17 mouse cellular contexts compared by ENCODE assay signal in the genomic region with DNA sequence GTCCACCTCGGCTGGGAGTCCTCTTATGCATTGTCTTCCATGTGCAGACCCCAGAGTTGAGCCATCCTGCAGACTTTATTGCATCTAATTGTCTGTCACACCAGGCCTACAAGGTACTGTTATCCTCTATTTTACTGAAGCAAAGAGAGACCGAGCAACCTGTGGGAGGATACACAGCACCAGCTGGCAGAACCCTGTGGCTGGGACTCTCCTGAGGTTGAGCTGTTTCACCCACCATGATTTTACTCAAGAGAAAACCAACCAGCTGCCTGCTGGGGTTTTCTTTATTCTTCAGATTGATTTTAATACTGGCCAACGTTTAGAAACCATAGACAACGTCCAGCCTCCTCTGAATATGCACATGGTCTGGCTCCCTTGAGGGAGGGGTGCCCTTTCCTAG.
DNase-seq lines count a peak whose midpoint lies in the region; ATAC-seq and TF ChIP-seq lines count a peak whose summit lies in the region.
"Had no signal": no experiment of that assay in that cellular context is flagged by ENCODE, and none has a peak within 500 bp of the region (broad histone marks: within the 10 kb centered on the region; RNA-seq: fewer than 3 reads in every experiment).

No protein-coding gene starts in this region.

- 58% methylated on average over 4 of the region's 4 CpGs for WGBS in forebrain, embryonic 13.5 days
- WGBS in forebrain, embryonic 11.5 days, result 68% methylated on average over 4 of the region's 4 CpGs
- 73% methylated on average over 4 of the region's 4 CpGs for whole genome bisulfite sequencing in midbrain, embryonic 10.5 days
- WGBS in midbrain, embryonic 16.5 days, result 57% methylated on average over 4 of the region's 4 CpGs
- WGBS in bone marrow, adult 2 months, result 44% methylated on average over 4 of the region's 4 CpGs
- 59% methylated on average over 4 of the region's 4 CpGs for WGBS in midbrain, embryonic 14.5 days

- no peak overlapping the region for H3K4me3 ChIP-seq in forebrain, embryonic 13.5 days
- no peak overlapping the region for H3K4me3 ChIP-seq in forebrain, embryonic 11.5 days (ENCODE audit: low read depth, low read length)
- H3K4me3 ChIP-seq in midbrain, embryonic 10.5 days, result no peak overlapping the region
- no peak overlapping the region for H3K4me3 ChIP-seq in midbrain, embryonic 16.5 days (ENCODE audit: low read depth, low read length)
- H3K4me3 ChIP-seq in bone marrow, adult 2 months (replicated peaks; ENCODE audit: control insufficient read depth, low read depth, low read length), result no peak overlapping the region
- H3K4me3 ChIP-seq in midbrain, embryonic 14.5 days (replicated peaks; ENCODE audit: low read depth, low read length), result no peak overlapping the region
- H3K4me3 ChIP-seq: embryonic facial prominence, embryonic 13.5 days; forebrain, embryonic 12.5 days; heart, embryonic 13.5 days; kidney, embryonic 15.5 days; limb, embryonic 15.5 days had no signal

- no peaks in the 10 kb centered on the region for H3K36me3 ChIP-seq in forebrain, embryonic 13.5 days (ENCODE audit: poor library complexity, severe bottlenecking)
- H3K36me3 ChIP-seq in forebrain, embryonic 11.5 days (ENCODE audit: control insufficient read depth, insufficient read depth, low read length), result no peaks in the 10 kb centered on the region
- no peaks in the 10 kb centered on the region for H3K36me3 ChIP-seq in midbrain, embryonic 10.5 days
- no peaks in the 10 kb centered on the region for H3K36me3 ChIP-seq in midbrain, embryonic 16.5 days (ENCODE audit: control insufficient read depth, insufficient read depth, low read length)
- no peaks in the 10 kb centered on the region for H3K36me3 ChIP-seq in midbrain, embryonic 14.5 days (ENCODE audit: control insufficient read depth, insufficient read depth, low read length)
- H3K36me3 ChIP-seq: embryonic facial prominence, embryonic 13.5 days; forebrain, embryonic 12.5 days; G1E; heart, embryonic 13.5 days; kidney, embryonic 15.5 days; limb, embryonic 15.5 days had no signal

- no peak for ATAC-seq in forebrain, embryonic 13.5 days
- no peak for ATAC-seq in forebrain, embryonic 11.5 days (replicated peaks; ENCODE audit: low FRiP score)
- no peak for ATAC-seq in midbrain, embryonic 16.5 days
- ATAC-seq in midbrain, embryonic 14.5 days (ENCODE audit: low FRiP score, low TSS enrichment), result no peak

- no peak for DNase-seq in forebrain, embryonic 11.5 days (ENCODE audit: low spot score)
- no peak for DNase-seq in midbrain, embryonic 10.5 days (ENCODE audit: low spot score)
- DNase-seq in midbrain, embryonic 14.5 days, result no peak
- DNase-seq in lung, postnatal 25 days (ENCODE audit: low spot score), result no peak
- no peak for DNase-seq in adrenal gland, adult (ENCODE audit: inconsistent age in 2 of 2, low spot score in 1 of 2)
- DNase-seq: adrenal gland, postnatal 25 days; gastrocnemius, postnatal 36 days had no signal

- H3K27ac ChIP-seq in forebrain, embryonic 13.5 days, result peak overlapping the region; percentile 27; the same call in 1 of the 2 replicates
- H3K27ac ChIP-seq in forebrain, embryonic 11.5 days (ENCODE audit: low read depth, low read length), result no peak overlapping the region
- peak overlapping the region; percentile 71; the same call in 1 of the 2 replicates for H3K27ac ChIP-seq in midbrain, embryonic 10.5 days (replicated peaks)
- H3K27ac ChIP-seq in midbrain, embryonic 16.5 days (ENCODE audit: low read length), result no peak overlapping the region
- peak overlapping the region; percentile 57 for H3K27ac ChIP-seq in bone marrow, adult 2 months (ENCODE audit: control insufficient read depth, insufficient read depth, low read depth, low read length, poor library complexity)
- peak overlapping the region; percentile 43; the same call in 1 of the 2 replicates for H3K27ac ChIP-seq in midbrain, embryonic 14.5 days (replicated peaks; ENCODE audit: low read depth, low read length)
- H3K27ac ChIP-seq: embryonic facial prominence, embryonic 13.5 days; heart, embryonic 13.5 days; kidney, embryonic 15.5 days; limb, embryonic 15.5 days had no signal

- H3K9ac ChIP-seq in forebrain, embryonic 13.5 days, result no peak overlapping the region
- no peak overlapping the region for H3K9ac ChIP-seq in forebrain, embryonic 11.5 days (ENCODE audit: low read length)
- no peak overlapping the region for H3K9ac ChIP-seq in midbrain, embryonic 16.5 days (ENCODE audit: low read depth, low read length)
- H3K9ac ChIP-seq in midbrain, embryonic 14.5 days (replicated peaks; ENCODE audit: low read length), result no peak overlapping the region
- H3K9ac ChIP-seq: embryonic facial prominence, embryonic 13.5 days; forebrain, embryonic 12.5 days; kidney, embryonic 15.5 days; limb, embryonic 15.5 days; lung, embryonic 14.5 days had no signal

- H3K27me3 ChIP-seq in forebrain, embryonic 13.5 days, result no peaks in the 10 kb centered on the region
- no peaks in the 10 kb centered on the region for H3K27me3 ChIP-seq in forebrain, embryonic 11.5 days (ENCODE audit: control insufficient read depth, insufficient read depth, low read length)
- H3K27me3 ChIP-seq in midbrain, embryonic 10.5 days (ENCODE audit: low read depth, poor library complexity, severe bottlenecking), result no peaks in the 10 kb centered on the region
- H3K27me3 ChIP-seq in midbrain, embryonic 16.5 days (ENCODE audit: control insufficient read depth, insufficient read depth, low read depth, low read length), result no peaks in the 10 kb centered on the region
- no peaks in the 10 kb centered on the region for H3K27me3 ChIP-seq in midbrain, embryonic 14.5 days (ENCODE audit: control insufficient read depth, insufficient read depth, low read length)
- H3K27me3 ChIP-seq: embryonic facial prominence, embryonic 13.5 days; forebrain, embryonic 12.5 days; heart, embryonic 13.5 days; kidney, embryonic 15.5 days; limb, embryonic 15.5 days had no signal

- H3K4me1 ChIP-seq in forebrain, embryonic 13.5 days, result peaks cover 28% of the 10 kb centered on the region
- peaks cover 2% of the 10 kb centered on the region; the same call in 1 of the 2 replicates for H3K4me1 ChIP-seq in forebrain, embryonic 11.5 days (replicated peaks; ENCODE audit: control insufficient read depth, insufficient read depth, low read length)
- peaks cover 31% of the 10 kb centered on the region for H3K4me1 ChIP-seq in midbrain, embryonic 10.5 days
- H3K4me1 ChIP-seq in midbrain, embryonic 16.5 days (ENCODE audit: control insufficient read depth, insufficient read depth, low read length), result peaks cover 24% of the 10 kb centered on the region
- H3K4me1 ChIP-seq in bone marrow, adult 2 months (ENCODE audit: control insufficient read depth, insufficient read depth, low read length), result peaks cover 10% of the 10 kb centered on the region
- peaks cover 28% of the 10 kb centered on the region for H3K4me1 ChIP-seq in midbrain, embryonic 14.5 days (ENCODE audit: control insufficient read depth, insufficient read depth, low read length)
- H3K4me1 ChIP-seq: limb, embryonic 15.5 days had no signal

- no peak for TF ChIP-seq POLR2A in bone marrow, adult 2 months (IDR thresholded peaks at IDR 0.05; ENCODE audit: borderline replicate concordance, control insufficient read depth, low read depth, low read length)

- no peak overlapping the region for H3K4me2 ChIP-seq in forebrain, embryonic 13.5 days
- no peak overlapping the region for H3K4me2 ChIP-seq in forebrain, embryonic 11.5 days (ENCODE audit: low read depth, low read length, severe bottlenecking)
- H3K4me2 ChIP-seq in midbrain, embryonic 16.5 days (ENCODE audit: low read length), result no peak overlapping the region
- no peak overlapping the region for H3K4me2 ChIP-seq in midbrain, embryonic 14.5 days (ENCODE audit: low read length)
- H3K4me2 ChIP-seq: embryonic facial prominence, embryonic 13.5 days; forebrain, embryonic 12.5 days; heart, embryonic 13.5 days; kidney, embryonic 15.5 days; limb, embryonic 15.5 days; lung, embryonic 14.5 days had no signal

- no peaks in the 10 kb centered on the region for H3K9me3 ChIP-seq in forebrain, embryonic 13.5 days (replicated peaks)
- H3K9me3 ChIP-seq in forebrain, embryonic 11.5 days (ENCODE audit: control insufficient read depth, low read length), result no peaks in the 10 kb centered on the region
- no peaks in the 10 kb centered on the region for H3K9me3 ChIP-seq in midbrain, embryonic 10.5 days (replicated peaks)
- no peaks in the 10 kb centered on the region for H3K9me3 ChIP-seq in midbrain, embryonic 16.5 days (replicated peaks; ENCODE audit: control insufficient read depth, low read length, poor library complexity, severe bottlenecking)
- no peaks in the 10 kb centered on the region for H3K9me3 ChIP-seq in midbrain, embryonic 14.5 days (ENCODE audit: control insufficient read depth, low read length)
- H3K9me3 ChIP-seq: embryonic facial prominence, embryonic 13.5 days; forebrain, embryonic 12.5 days; heart, embryonic 13.5 days; kidney, embryonic 15.5 days; limb, embryonic 15.5 days had no signal

- TF ChIP-seq CTCF in bone marrow, adult 2 months (IDR thresholded peaks at IDR 0.05; ENCODE audit: control insufficient read depth, insufficient read depth, low read length), result no peak

Comparison
In these comparisons a context has a peak if more than half of its experiments do, and no peak if none do; other contexts are left out.
1. H3K27ac ChIP-seq: peak in forebrain, embryonic 13.5 days (single experiment), midbrain, embryonic 10.5 days (single experiment), bone marrow, adult 2 months (single experiment) and midbrain, embryonic 14.5 days (single experiment); none in forebrain, embryonic 11.5 days (single experiment) and midbrain, embryonic 16.5 days (single experiment).